Mouse (Mus musculus) CH12.LX (cell line): ENCODE measurements around the gene Sowahb.

Source experiments
- CTCF ChIP-seq, 2 experiments: IDR thresholded peaks in 1 of 2; conservative IDR thresholded peaks in 1 of 2; 2 replicates each; pipeline ENCODE4 v1.5.1; 2011 to 2012; ENCODE audit warnings: low read depth in 2 of 2, low read length in 2 of 2, improper control_type of control experiment in 1 of 2, inconsistent platforms in 1 of 2, mild to moderate bottlenecking in 1 of 2, moderate library complexity in 1 of 2
- EP300 ChIP-seq: IDR thresholded peaks from 2 replicates; pipeline ENCODE4 v1.6.1; 2011; ENCODE audit warnings: low read length, improper control_type of control experiment
- TBP ChIP-seq: conservative IDR thresholded peaks from 2 replicates; pipeline ENCODE4 v1.6.1; 2011; ENCODE audit warnings: low read depth, low read length, improper control_type of control experiment
- TCF12 ChIP-seq: IDR thresholded peaks from 2 replicates; pipeline ENCODE4 v1.6.1; 2014; ENCODE audit warnings: low read depth, mild to moderate bottlenecking, inconsistent platforms, low read length, improper control_type of control experiment
- USF1 ChIP-seq: IDR thresholded peaks from 2 replicates; pipeline ENCODE4 v1.6.1; 2014; ENCODE audit warnings: low read depth, mild to moderate bottlenecking, inconsistent platforms, low read length, improper control_type of control experiment
- USF2 ChIP-seq: conservative IDR thresholded peaks from 2 replicates; pipeline ENCODE4 v1.6.1; 2011; ENCODE audit warnings: low read depth, low read length, improper control_type of control experiment

- TF ChIP-seq USF1: no peak
- TF ChIP-seq EP300: no peak
- TF ChIP-seq TCF12: no peak
- TF ChIP-seq CTCF (conservative IDR thresholded peaks at IDR 0.05 in 1 of 2, IDR thresholded peaks at IDR 0.05 in 1 of 2; ENCODE audit: low read depth in 2 of 2, low read length in 2 of 2): no peak
- no peak for TF ChIP-seq USF2
- no peak for TF ChIP-seq TBP
Measured at GRCm38 (mm10) chr5:93093638-93094527, 49.1 kb upstream of the Sowahb start.
